8 mouse cellular contexts compared by ENCODE assay signal in genomic region chr8:88361708-88362428, GRCm38 (mm10). TPM values are rescaled to one million over a fixed set of nuclear protein-coding genes. Genes with fewer than 3 reads are reported as not detected.
DNase-seq lines count a peak whose midpoint lies in the region; ATAC-seq lines count a peak whose summit lies in the region.

TSS of gene Brd7 (minus strand) at chr8:88362194.

- H3K9me3 ChIP-seq in heart, embryonic 13.5 days, result no peaks in the 10 kb centered on the region
- no peaks in the 10 kb centered on the region for H3K9me3 ChIP-seq in liver, embryonic 12.5 days (replicated peaks)

- ATAC-seq in erythroid progenitor cell, adult 5-6 weeks (replicated peaks; ENCODE audit: low FRiP score, poor library complexity, severe bottlenecking), result peak; percentile 62
- ATAC-seq in heart, embryonic 13.5 days (ENCODE audit: extremely low read depth, insufficient number of reproducible peaks, low FRiP score, low TSS enrichment), result peak; percentile 83
- ATAC-seq in liver, embryonic 12.5 days, result peak; percentile 79

- under 1% methylated on average over 67 of the region's 91 CpGs for WGBS in heart, embryonic 13.5 days
- under 1% methylated on average over 88 of the region's 91 CpGs for WGBS in liver, embryonic 12.5 days (ENCODE audit: insufficient replicate concordance)

- H3K4me3 ChIP-seq in brown adipose tissue, adult 24 weeks (ENCODE audit: insufficient read depth, low read depth, low read length), result peak within 1 kb of the TSS; percentile 100
- peak within 1 kb of the TSS; percentile 99 for H3K4me3 ChIP-seq in heart, embryonic 13.5 days
- H3K4me3 ChIP-seq in liver, embryonic 12.5 days, result peak within 1 kb of the TSS; percentile 90

- peak within 1 kb of the TSS; percentile 98 for H3K27ac ChIP-seq in brown adipose tissue, adult 24 weeks (replicated peaks; ENCODE audit: low read depth, low read length)
- H3K27ac ChIP-seq in heart, embryonic 13.5 days (replicated peaks), result peak within 1 kb of the TSS; percentile 91
- peak within 1 kb of the TSS; percentile 88 for H3K27ac ChIP-seq in liver, embryonic 12.5 days

- H3K4me1 ChIP-seq in brown adipose tissue, adult 24 weeks (ENCODE audit: control insufficient read depth, insufficient read depth, insufficient read length, low read length), result peaks cover 5% of the 10 kb centered on the region
- peaks cover 31% of the 10 kb centered on the region for H3K4me1 ChIP-seq in heart, embryonic 13.5 days
- H3K4me1 ChIP-seq in liver, embryonic 12.5 days, result peaks cover 42% of the 10 kb centered on the region

- H3K9ac ChIP-seq in heart, embryonic 13.5 days, result peak within 1 kb of the TSS; percentile 100
- peak within 1 kb of the TSS; percentile 91 for H3K9ac ChIP-seq in liver, embryonic 12.5 days

- peaks cover 7% of the 10 kb centered on the region; the same call in 1 of the 2 replicates for H3K27me3 ChIP-seq in heart, embryonic 13.5 days (replicated peaks)
- no peaks in the 10 kb centered on the region for H3K27me3 ChIP-seq in liver, embryonic 12.5 days (replicated peaks)
- no peaks in the 10 kb centered on the region for H3K27me3 ChIP-seq in splenic B cell, adult 2 months (ENCODE audit: control insufficient read depth, insufficient read depth, low read length, poor library complexity, severe bottlenecking)

- peaks cover 29% of the 10 kb centered on the region for H3K36me3 ChIP-seq in heart, embryonic 13.5 days
- H3K36me3 ChIP-seq in liver, embryonic 12.5 days, result peaks cover 29% of the 10 kb centered on the region
- peaks cover 6% of the 10 kb centered on the region for H3K36me3 ChIP-seq in splenic B cell, adult 2 months (ENCODE audit: control insufficient read depth, insufficient read depth, low read length, poor library complexity, severe bottlenecking)

- DNase-seq in CD4-positive, CD25-positive, alpha-beta regulatory T cell, adult 2 months (ENCODE audit: low read depth, low spot score), result peak; percentile 87
- DNase-seq in kidney, postnatal 10 days, result peak; percentile 92
- DNase-seq in naive thymus-derived CD4-positive, alpha-beta T cell, adult 2 months (ENCODE audit: low read depth), result peak; percentile 88
- DNase-seq in splenic B cell, adult 2 months (ENCODE audit: low read depth, low spot score), result peak; percentile 88

- peak within 1 kb of the TSS; percentile 97 for H3K4me2 ChIP-seq in heart, embryonic 13.5 days
- peak within 1 kb of the TSS; percentile 87 for H3K4me2 ChIP-seq in liver, embryonic 12.5 days

RNA-seq across cellular contexts. Expression of gene Brd7, which starts in this region (rescaled TPM):
- 61.5 TPM in 2 replicates for polyA plus RNA-seq in brown adipose tissue, adult 24 weeks (2012; ENCODE audit: insufficient read depth, insufficient read length, missing spikeins)
- total RNA-seq in erythroid progenitor cell, adult 5-6 weeks (2015; ENCODE audit: low replicate concordance), result 50.5 and 117 TPM in 2 replicates
- total RNA-seq in erythroid progenitor cell, adult 5-6 weeks (2017; ENCODE audit: low replicate concordance), result 34.1 and 47.1 TPM in 2 replicates
- 67.1 and 68.2 TPM in 2 replicates for polyA plus RNA-seq in heart, embryonic 13.5 days (2015; fragmentation: Nextera tagmentation; extraction: Ambion mirVana)
- polyA plus RNA-seq in liver, embryonic 12.5 days (2016; fragmentation: Nextera tagmentation; extraction: Ambion mirVana), result 61.3 and 64.7 TPM in 2 replicates

Comparison
In these comparisons a context has a peak if more than half of its experiments do, and no peak if none do; other contexts are left out.
1. Peak in every context shown above with its lines: DNase-seq, ATAC-seq, H3K4me3 ChIP-seq and H3K27ac ChIP-seq.